13 mouse cellular contexts compared by ENCODE assay signal in the genomic region with DNA sequence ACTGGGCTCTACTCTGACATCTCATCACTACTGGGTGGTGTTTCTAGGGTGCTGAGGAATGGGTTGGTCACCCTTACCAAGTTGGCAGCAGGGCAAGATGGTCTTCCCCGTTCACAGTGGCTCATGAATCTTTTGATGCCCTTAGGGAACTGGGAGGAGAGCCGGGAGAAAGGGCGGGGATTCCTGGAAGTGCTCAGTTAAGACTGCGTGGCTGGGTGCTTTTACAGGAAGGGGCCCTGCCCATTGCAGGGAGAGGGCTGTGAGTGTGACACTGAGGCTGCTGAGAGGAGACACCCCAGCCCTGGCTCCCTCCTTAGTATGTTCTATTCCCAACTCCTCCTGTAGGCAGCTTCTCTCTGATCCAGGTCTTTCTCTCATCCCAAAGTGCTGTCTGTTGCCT.
"Had no signal": no experiment of that assay in that cellular context is flagged by ENCODE, and none has a peak within 500 bp of the region (broad histone marks: within the 10 kb centered on the region; RNA-seq: fewer than 3 reads in every experiment).

No protein-coding gene starts in this region.

- H3K4me3 ChIP-seq: left cerebral cortex, adult 2 months; limb, embryonic 10.5 days; liver, embryonic 15.5 days; megakaryocyte, embryonic 14.5 days; midbrain, embryonic 15.5 days; neural tube, embryonic 12.5 days had no signal

- H3K4me2 ChIP-seq: liver, embryonic 11.5 days; liver, embryonic 15.5 days; midbrain, embryonic 11.5 days; midbrain, embryonic 15.5 days; neural tube, embryonic 12.5 days had no signal

- DNase-seq: lung, adult 2 months; lung, postnatal 10 days; thymus, adult 2 months; thymus, postnatal 25 days had no signal

- H3K27ac ChIP-seq: left cerebral cortex, adult 2 months; limb, embryonic 10.5 days; liver, embryonic 15.5 days; macrophage; midbrain, embryonic 15.5 days; neural tube, embryonic 12.5 days had no signal

- H3K9ac ChIP-seq: liver, embryonic 15.5 days; midbrain, embryonic 15.5 days; neural tube, embryonic 12.5 days had no signal

- H3K9me3 ChIP-seq: limb, embryonic 10.5 days; liver, embryonic 15.5 days; midbrain, embryonic 15.5 days; neural tube, embryonic 12.5 days had no signal

- ATAC-seq: midbrain, embryonic 15.5 days had no signal

- H3K4me1 ChIP-seq: liver, embryonic 15.5 days; midbrain, embryonic 15.5 days; neural tube, embryonic 12.5 days had no signal

- H3K36me3 ChIP-seq: limb, embryonic 10.5 days; liver, embryonic 15.5 days; midbrain, embryonic 15.5 days; neural tube, embryonic 12.5 days had no signal

- H3K27me3 ChIP-seq: midbrain, embryonic 15.5 days; neural tube, embryonic 12.5 days had no signal
